Mouse (Mus musculus): ENCODE results near the gene Map4k5. TPM values are rescaled to one million over a fixed set of nuclear protein-coding genes. Genes with fewer than 3 reads are reported as not detected.

Gene Map4k5
- polyA plus RNA-seq, 1 experiment from 2014 or later, result 24.1 TPM

DNA sequence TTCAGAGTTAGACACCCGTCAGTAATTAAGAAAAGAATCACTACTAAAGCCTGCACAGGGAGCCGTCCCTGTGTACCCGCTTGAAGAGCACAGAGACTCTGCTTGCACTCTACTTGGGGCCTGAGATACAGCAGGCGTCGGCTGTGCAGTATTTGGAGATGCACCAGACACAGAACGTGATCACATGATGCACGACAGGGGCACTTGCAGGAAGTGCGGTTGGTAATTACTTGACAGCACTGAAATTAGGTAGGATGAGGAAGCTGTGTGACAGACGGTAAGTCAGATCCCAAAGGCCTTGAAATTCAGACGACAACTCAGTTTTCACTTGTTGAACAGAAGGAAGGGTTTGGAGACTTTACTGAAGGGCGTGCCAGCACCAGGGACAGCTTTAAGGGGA lies 54.6 kb downstream of the Map4k5 start:
- no peak overlapping the region for H3K4me3 ChIP-seq (ENCODE audit: low read depth, low read length)
- H3K4me2 ChIP-seq (ENCODE audit: low read length), result no peak overlapping the region
- no peak overlapping the region for H3K9ac ChIP-seq (ENCODE audit: low read depth, low read length)
- no peaks in the 10 kb centered on the region for H3K27me3 ChIP-seq (ENCODE audit: control insufficient read depth, insufficient read depth, low read depth, low read length)
- no peak for ATAC-seq
- H3K36me3 ChIP-seq (ENCODE audit: control insufficient read depth, insufficient read depth, low read length), result 0 out of 2 replicates have a peak, but pooled peaks cover 4% of the 10 kb centered on the region
- no peak overlapping the region for H3K27ac ChIP-seq (ENCODE audit: low read length)
- WGBS, result 81% methylated on average over 11 of the region's 11 CpGs
- peaks cover 3% of the 10 kb centered on the region for H3K4me1 ChIP-seq (ENCODE audit: control insufficient read depth, insufficient read depth, low read length)
- H3K9me3 ChIP-seq (replicated peaks; ENCODE audit: control insufficient read depth, low read length, poor library complexity, severe bottlenecking), result no peaks in the 10 kb centered on the region

DNA sequence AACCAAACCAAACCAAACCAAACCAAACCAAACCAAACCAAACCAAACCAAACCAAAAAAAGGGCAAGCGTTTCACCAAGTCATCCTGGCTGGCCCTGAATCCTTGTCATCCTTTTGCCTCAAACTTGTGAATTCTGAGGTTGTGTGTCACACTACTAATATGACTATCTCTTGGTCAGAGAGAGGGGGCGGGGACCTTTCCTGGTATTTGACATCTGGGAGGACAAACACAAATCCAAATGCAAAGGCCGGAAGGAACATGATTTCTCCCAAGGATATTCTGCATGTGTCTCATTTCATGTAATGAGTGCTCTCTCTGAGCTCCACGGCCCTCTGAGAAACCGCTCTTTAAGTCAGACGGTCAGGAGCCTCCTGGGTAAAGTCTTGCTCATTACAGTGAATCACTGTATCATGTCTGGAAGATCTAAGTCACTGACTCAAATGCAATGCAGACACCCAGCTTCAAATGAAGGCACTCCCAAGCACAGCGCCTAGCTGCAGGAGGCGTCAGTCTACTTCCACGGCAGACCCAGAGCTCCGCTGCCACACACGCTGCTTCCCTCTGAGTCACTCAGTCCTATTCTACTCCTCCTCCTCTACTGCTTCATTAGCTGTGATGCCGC lies 58.9 kb downstream of the Map4k5 start:
- no peak overlapping the region for H3K4me3 ChIP-seq (ENCODE audit: low read depth, low read length)
- ATAC-seq, result no peak
- no peaks in the 10 kb centered on the region for H3K27me3 ChIP-seq (ENCODE audit: control insufficient read depth, insufficient read depth, low read depth, low read length)
- H3K4me2 ChIP-seq (ENCODE audit: low read length), result no peak overlapping the region
- no peak overlapping the region for H3K27ac ChIP-seq (ENCODE audit: low read length)
- H3K36me3 ChIP-seq (ENCODE audit: control insufficient read depth, insufficient read depth, low read length), result peaks cover 7% of the 10 kb centered on the region; the same call in 1 of the 2 replicates
- 72% methylated on average over 12 of the region's 12 CpGs for WGBS
- H3K9me3 ChIP-seq (replicated peaks; ENCODE audit: control insufficient read depth, low read length, poor library complexity, severe bottlenecking), result no peaks in the 10 kb centered on the region
- H3K9ac ChIP-seq (ENCODE audit: low read depth, low read length), result no peak overlapping the region
- H3K4me1 ChIP-seq (ENCODE audit: control insufficient read depth, insufficient read depth, low read length), result no peaks in the 10 kb centered on the region

DNA sequence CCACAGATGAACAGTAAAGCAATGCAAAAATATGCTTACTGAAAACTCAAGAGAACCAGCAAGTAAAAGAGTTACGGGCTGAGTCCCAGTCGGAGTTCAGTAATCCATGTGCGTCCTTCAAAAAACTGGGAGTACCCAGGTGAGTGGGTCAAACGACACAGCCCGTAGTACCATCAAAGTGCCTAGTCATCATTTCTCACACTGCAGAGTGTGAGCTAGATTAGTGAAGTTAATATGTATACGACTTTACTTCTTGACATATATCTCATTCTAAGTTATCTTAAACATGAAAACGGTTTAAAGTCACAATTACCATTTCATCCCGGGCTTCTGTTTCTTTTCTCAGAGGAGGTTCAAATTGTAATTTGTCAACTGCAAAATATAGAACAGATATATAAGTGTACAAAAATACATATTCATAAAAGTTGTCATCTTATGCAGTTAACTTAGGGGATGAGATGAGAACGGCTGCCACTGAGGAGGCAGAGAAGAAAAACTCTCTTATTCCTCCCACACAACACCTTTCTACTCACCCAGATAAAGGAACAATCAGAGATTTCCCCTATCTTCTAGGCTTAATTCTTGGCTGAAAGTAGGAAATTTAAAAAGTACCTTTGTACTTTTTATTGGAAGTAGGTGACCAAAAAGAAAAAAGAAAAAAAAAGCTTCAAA lies 61.6 kb downstream of the Map4k5 start:
- Histone ChIP-seq H3K4me3 (ENCODE audit: low read depth, low read length) (no peak overlapping the region), H3K27ac (ENCODE audit: low read length) (no peak overlapping the region), H3K9ac (ENCODE audit: low read depth, low read length) (no peak overlapping the region), H3K4me2 (ENCODE audit: low read length) (no peak overlapping the region), H3K36me3 (ENCODE audit: control insufficient read depth, insufficient read depth, low read length) (peaks cover 14% of the 10 kb centered on the region), H3K27me3 (ENCODE audit: control insufficient read depth, insufficient read depth, low read depth, low read length) (no peaks in the 10 kb centered on the region), H3K9me3 (replicated peaks; ENCODE audit: control insufficient read depth, low read length, poor library complexity, severe bottlenecking) (no peaks in the 10 kb centered on the region), H3K4me1 (ENCODE audit: control insufficient read depth, insufficient read depth, low read length) (no peaks in the 10 kb centered on the region)
- WGBS, result 94% methylated on average over 9 of the region's 9 CpGs
- no peak for ATAC-seq

- no peak for ATAC-seq
- no peak overlapping the region for H3K9ac ChIP-seq (ENCODE audit: low read depth, low read length)
- WGBS, result 43% methylated on average over 2 of the region's 2 CpGs
Observed at GRCm38 (mm10) chr12:69828214-69828613, 64.8 kb downstream of the Map4k5 start.

GRCm38 (mm10) chr12:69824881-69825597 lies 68.0 kb downstream of the Map4k5 start:
- H3K27me3 ChIP-seq (ENCODE audit: control insufficient read depth, insufficient read depth, low read depth, low read length), result no peaks in the 10 kb centered on the region
- ATAC-seq, result no peak
- peaks cover 37% of the 10 kb centered on the region for H3K36me3 ChIP-seq (ENCODE audit: control insufficient read depth, insufficient read depth, low read length)
- H3K9ac ChIP-seq (ENCODE audit: low read depth, low read length), result no peak overlapping the region
- no peak overlapping the region for H3K27ac ChIP-seq (ENCODE audit: low read length)
- no peak overlapping the region for H3K4me3 ChIP-seq (ENCODE audit: low read depth, low read length)
- no peaks in the 10 kb centered on the region for H3K9me3 ChIP-seq (replicated peaks; ENCODE audit: control insufficient read depth, low read length, poor library complexity, severe bottlenecking)
- 75% methylated on average over 9 of the region's 9 CpGs for WGBS
- no peaks in the 10 kb centered on the region for H3K4me1 ChIP-seq (ENCODE audit: control insufficient read depth, insufficient read depth, low read length)
- H3K4me2 ChIP-seq (ENCODE audit: low read length), result no peak overlapping the region

More at GRCm38 (mm10) chr12:69828214-69828613, 64.8 kb downstream of the Map4k5 start:
- Histone ChIP-seq H3K27me3 (ENCODE audit: control insufficient read depth, insufficient read depth, low read depth, low read length) (no peaks in the 10 kb centered on the region), H3K9me3 (replicated peaks; ENCODE audit: control insufficient read depth, low read length, poor library complexity, severe bottlenecking) (no peaks in the 10 kb centered on the region), H3K36me3 (ENCODE audit: control insufficient read depth, insufficient read depth, low read length) (peaks cover 27% of the 10 kb centered on the region), H3K27ac (ENCODE audit: low read length) (no peak overlapping the region), H3K4me2 (ENCODE audit: low read length) (no peak overlapping the region), H3K4me1 (ENCODE audit: control insufficient read depth, insufficient read depth, low read length) (no peaks in the 10 kb centered on the region), H3K4me3 (ENCODE audit: low read depth, low read length) (no peak overlapping the region)

DNA sequence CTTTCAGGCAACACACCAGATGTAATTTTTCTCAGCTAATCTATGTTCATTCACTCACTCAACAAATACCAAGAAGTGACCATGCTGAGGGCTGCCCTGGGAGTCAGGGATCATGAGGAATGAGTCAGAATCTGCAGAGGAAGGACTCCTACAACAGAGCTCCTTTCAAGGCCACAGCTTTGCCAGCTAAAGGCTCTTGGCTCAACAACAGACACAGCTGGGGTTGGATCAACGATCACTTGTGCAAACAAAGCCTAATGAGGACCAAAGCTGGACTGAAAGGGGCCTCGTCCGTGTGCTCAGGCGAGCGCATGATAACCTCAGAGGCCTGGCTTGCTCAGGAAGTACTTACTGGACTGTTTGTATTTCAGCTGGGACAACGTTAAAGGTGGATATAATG lies 78.7 kb downstream of the Map4k5 start:
- peaks cover 17% of the 10 kb centered on the region for H3K36me3 ChIP-seq (ENCODE audit: control insufficient read depth, insufficient read depth, low read length)
- no peak for ATAC-seq
- H3K27ac ChIP-seq (ENCODE audit: low read length), result no peak overlapping the region

DNA sequence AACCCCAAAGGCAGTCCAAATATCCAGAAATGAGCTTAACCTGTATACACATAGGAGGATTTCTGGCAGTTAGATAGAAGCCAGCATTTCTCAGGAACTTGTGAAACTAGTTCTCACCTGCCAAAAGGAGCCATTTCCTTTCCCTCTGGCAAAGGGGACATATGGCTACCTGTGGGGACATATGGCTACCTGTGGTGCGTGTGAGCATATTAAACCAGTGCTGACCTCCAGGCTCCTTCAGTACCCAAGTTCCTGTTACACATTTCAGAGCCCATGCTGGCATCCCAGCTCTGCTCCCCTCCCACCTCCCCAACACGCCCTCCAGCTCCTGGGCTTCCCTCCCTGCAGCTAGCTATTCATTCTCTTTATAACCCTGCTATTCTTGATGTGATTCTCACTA lies 79.4 kb downstream of the Map4k5 start:
- Histone ChIP-seq H3K4me3 (ENCODE audit: low read depth, low read length) (no peak overlapping the region), H3K9ac (ENCODE audit: low read depth, low read length) (no peak overlapping the region), H3K27me3 (ENCODE audit: control insufficient read depth, insufficient read depth, low read depth, low read length) (no peaks in the 10 kb centered on the region), H3K4me2 (ENCODE audit: low read length) (no peak overlapping the region), H3K9me3 (replicated peaks; ENCODE audit: control insufficient read depth, low read length, poor library complexity, severe bottlenecking) (no peaks in the 10 kb centered on the region), H3K36me3 (ENCODE audit: control insufficient read depth, insufficient read depth, low read length) (peaks cover 18% of the 10 kb centered on the region), H3K4me1 (ENCODE audit: control insufficient read depth, insufficient read depth, low read length) (no peaks in the 10 kb centered on the region), H3K27ac (ENCODE audit: low read length) (no peak overlapping the region)
- ATAC-seq, result no peak
- WGBS, result 52% methylated on average over 2 of the region's 2 CpGs

More for the DNA sequence above, 78.7 kb downstream of the Map4k5 start:
- H3K4me1 ChIP-seq (ENCODE audit: control insufficient read depth, insufficient read depth, low read length), result no peaks in the 10 kb centered on the region
- no peaks in the 10 kb centered on the region for H3K9me3 ChIP-seq (replicated peaks; ENCODE audit: control insufficient read depth, low read length, poor library complexity, severe bottlenecking)
- H3K4me2 ChIP-seq (ENCODE audit: low read length), result no peak overlapping the region
- H3K27me3 ChIP-seq (ENCODE audit: control insufficient read depth, insufficient read depth, low read depth, low read length), result no peaks in the 10 kb centered on the region
- 28% methylated on average over 6 of the region's 6 CpGs for WGBS
- H3K4me3 ChIP-seq (ENCODE audit: low read depth, low read length), result no peak overlapping the region
- no peak overlapping the region for H3K9ac ChIP-seq (ENCODE audit: low read depth, low read length)

GRCm38 (mm10) chr12:69812986-69813385 lies 80.0 kb downstream of the Map4k5 start:
- Histone ChIP-seq H3K36me3 (ENCODE audit: control insufficient read depth, insufficient read depth, low read length) (peaks cover 18% of the 10 kb centered on the region), H3K4me1 (ENCODE audit: control insufficient read depth, insufficient read depth, low read length) (no peaks in the 10 kb centered on the region), H3K4me2 (ENCODE audit: low read length) (no peak overlapping the region), H3K9ac (ENCODE audit: low read depth, low read length) (no peak overlapping the region), H3K27me3 (ENCODE audit: control insufficient read depth, insufficient read depth, low read depth, low read length) (no peaks in the 10 kb centered on the region), H3K27ac (ENCODE audit: low read length) (no peak overlapping the region), H3K4me3 (ENCODE audit: low read depth, low read length) (no peak overlapping the region), H3K9me3 (replicated peaks; ENCODE audit: control insufficient read depth, low read length, poor library complexity, severe bottlenecking) (no peaks in the 10 kb centered on the region)
- WGBS, result 69% methylated on average over 3 of the region's 3 CpGs
- ATAC-seq, result no peak

- 50% methylated on average over 1 of the region's 1 CpGs for WGBS
- ATAC-seq, result no peak
- Histone ChIP-seq H3K4me3 (ENCODE audit: low read depth, low read length) (no peak overlapping the region), H3K27me3 (ENCODE audit: control insufficient read depth, insufficient read depth, low read depth, low read length) (no peaks in the 10 kb centered on the region), H3K9ac (ENCODE audit: low read depth, low read length) (no peak overlapping the region), H3K4me1 (ENCODE audit: control insufficient read depth, insufficient read depth, low read length) (no peaks in the 10 kb centered on the region), H3K4me2 (ENCODE audit: low read length) (no peak overlapping the region), H3K36me3 (ENCODE audit: control insufficient read depth, insufficient read depth, low read length) (peaks cover 9% of the 10 kb centered on the region), H3K9me3 (replicated peaks; ENCODE audit: control insufficient read depth, low read length, poor library complexity, severe bottlenecking) (no peaks in the 10 kb centered on the region), H3K27ac (ENCODE audit: low read length) (no peak overlapping the region)
Observed at GRCm38 (mm10) chr12:69811976-69812375, 81.0 kb downstream of the Map4k5 start.
